Mouse (Mus musculus) thymus, adult 2 months (tissue): ENCODE measurements around the gene Fkbp6. TPM values are rescaled to one million over a fixed set of nuclear protein-coding genes. Genes with fewer than 3 reads are reported as not detected.

Experiments
- DNase-seq: peaks from one replicate; pipeline ENCODE4 v3.0.0; 2021
- H3K27ac ChIP-seq: fragments of 200-500 bp; 2 replicates; pipeline ENCODE4 v1.5.1; 2012; ENCODE audit warnings: low read length, control low read depth; ENCODE audit not compliant: control insufficient read depth, insufficient read depth
- H3K27me3 ChIP-seq: fragments of 200-500 bp; 2 replicates; pipeline ENCODE4 v1.6.1; 2012; ENCODE audit warnings: mild to moderate bottlenecking, low read length, moderate library complexity, mixed read lengths; ENCODE audit not compliant: control insufficient read depth, insufficient read depth
- H3K36me3 ChIP-seq: fragments of 200-500 bp; 2 replicates; pipeline ENCODE4 v1.6.1; 2012; ENCODE audit warnings: mild to moderate bottlenecking, low read length, moderate library complexity; ENCODE audit not compliant: control insufficient read depth, insufficient read depth
- H3K4me1 ChIP-seq: fragments of 200-500 bp; replicated peaks from 2 replicates; pipeline ENCODE4 v1.6.1; 2012; ENCODE audit warnings: low read length; ENCODE audit not compliant: control insufficient read depth, insufficient read depth
- H3K4me3 ChIP-seq: fragments of 200-500 bp; 2 replicates; pipeline ENCODE4 v1.5.1; 2012; ENCODE audit warnings: mild to moderate bottlenecking, low read length, control low read depth, moderate library complexity; ENCODE audit not compliant: control insufficient read depth, insufficient read depth
- CTCF ChIP-seq: fragments of 200-500 bp; IDR thresholded peaks from 2 replicates; pipeline ENCODE4 v1.5.1; 2012; ENCODE audit warnings: mild to moderate bottlenecking, control low read depth, low read length, moderate library complexity, borderline replicate concordance; ENCODE audit not compliant: control insufficient read depth, poor library complexity, insufficient read depth; ENCODE audit errors: extremely low read depth
- POLR2A ChIP-seq: fragments of 200-500 bp; IDR thresholded peaks from 2 replicates; pipeline ENCODE4 v1.6.1; 2012; ENCODE audit warnings: mild to moderate bottlenecking, low read length, control low read depth, moderate library complexity; ENCODE audit not compliant: control insufficient read depth, poor library complexity, insufficient read depth; ENCODE audit errors: extremely low read depth
- WGBS: fragments of 180-500 bp; shearing (Covaris S2); methylation state at CpG from one replicate; pipeline ENCODE4 v1.1.7; 2018; 5-methylcytosine and 5-hydroxymethylcytosine counted together
- polyA plus RNA-seq: library from polyadenylated mRNA; depleted of rRNA; stranded (reverse); fragments of >200 nt; gene quantifications from 2 replicates; pipeline ENCODE4 v1.2.3, GENCODE M21; 2012

Gene Fkbp6
- polyA plus RNA-seq, 1 experiment: not detected

DNA sequence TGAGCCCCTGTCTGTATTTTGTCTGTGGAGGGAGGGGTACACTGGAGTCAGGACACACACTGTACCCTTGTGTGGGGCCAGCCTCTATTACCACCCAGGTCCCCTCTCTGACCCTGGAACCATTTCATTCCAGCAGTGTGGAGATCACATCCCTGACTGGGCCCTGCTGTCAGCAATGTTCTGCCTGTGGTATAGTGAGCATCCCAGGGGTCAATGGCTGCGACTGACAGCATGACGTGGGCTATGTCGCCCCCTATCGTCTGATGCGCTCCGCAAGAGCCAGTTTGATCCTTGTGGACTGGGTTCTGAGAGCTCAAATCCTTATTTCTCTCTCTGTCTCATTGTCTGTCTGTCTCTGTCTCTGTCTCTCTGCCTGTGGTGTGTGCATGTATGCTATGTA, 63.7 kb downstream of the Fkbp6 start:
- no peaks in the 10 kb centered on the region for H3K4me1 ChIP-seq
- H3K36me3 ChIP-seq: no peaks in the 10 kb centered on the region
- no peak overlapping the region for H3K27ac ChIP-seq
- peak; percentile 68 for DNase-seq
- TF ChIP-seq CTCF (peak; percentile 80; the same call in 1 of the 2 replicates), POLR2A (no peak)
- no peak overlapping the region for H3K4me3 ChIP-seq
- 2% methylated on average over 6 of the region's 6 CpGs for WGBS
- no peaks in the 10 kb centered on the region for H3K27me3 ChIP-seq

GRCm38 (mm10) chr5:135285211-135285610, 64.6 kb downstream of the Fkbp6 start:
- DNase-seq: no peak
- no peak overlapping the region for H3K27ac ChIP-seq
- 90% methylated on average over 3 of the region's 3 CpGs for WGBS
- no peaks in the 10 kb centered on the region for H3K4me1 ChIP-seq
- H3K4me3 ChIP-seq: no peak overlapping the region
- H3K36me3 ChIP-seq: no peaks in the 10 kb centered on the region
- TF ChIP-seq POLR2A: no peak
- no peak for TF ChIP-seq CTCF
- H3K27me3 ChIP-seq: no peaks in the 10 kb centered on the region

DNA sequence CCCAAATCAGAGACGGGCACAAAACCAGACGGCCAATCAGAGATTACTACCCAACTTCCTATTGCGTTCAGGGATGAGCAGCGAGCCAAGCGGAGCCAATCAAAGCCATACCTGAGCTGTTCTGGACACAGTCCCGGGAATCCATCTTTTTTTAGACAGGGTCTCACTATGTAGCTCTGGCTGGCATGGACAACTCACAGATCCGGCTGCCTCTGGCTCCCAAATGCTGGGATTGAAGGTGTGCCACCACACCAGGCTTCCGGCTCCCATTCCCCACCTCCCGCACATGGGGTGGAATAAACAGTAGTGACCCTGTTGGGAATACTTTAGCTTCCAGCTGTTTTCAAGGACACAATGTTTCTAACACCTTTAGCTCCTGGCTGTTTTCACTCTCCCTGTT, 69.6 kb downstream of the Fkbp6 start:
- 95% methylated on average over 9 of the region's 9 CpGs for WGBS

GRCm38 (mm10) chr5:135276597-135276996, 73.2 kb downstream of the Fkbp6 start:
- no peak for TF ChIP-seq POLR2A
- TF ChIP-seq CTCF: no peak
- no peaks in the 10 kb centered on the region for H3K27me3 ChIP-seq
- DNase-seq: no peak
- H3K36me3 ChIP-seq: no peaks in the 10 kb centered on the region
- H3K4me1 ChIP-seq: no peaks in the 10 kb centered on the region
- no peak overlapping the region for H3K4me3 ChIP-seq
- WGBS: 78% methylated on average over 36 of the region's 36 CpGs
- H3K27ac ChIP-seq: no peak overlapping the region

More for the DNA sequence above, 69.6 kb downstream of the Fkbp6 start:
- Histone ChIP-seq H3K4me1 (no peaks in the 10 kb centered on the region), H3K27ac (no peak overlapping the region), H3K4me3 (no peak overlapping the region), H3K36me3 (no peaks in the 10 kb centered on the region), H3K27me3 (no peaks in the 10 kb centered on the region)
- no peak for TF ChIP-seq CTCF
- no peak for TF ChIP-seq POLR2A
- DNase-seq: no peak

GRCm38 (mm10) chr5:135274663-135275396, 75.0 kb downstream of the Fkbp6 start:
- Histone ChIP-seq H3K36me3 (no peaks in the 10 kb centered on the region), H3K4me3 (no peak overlapping the region), H3K27ac (no peak overlapping the region), H3K4me1 (no peaks in the 10 kb centered on the region), H3K27me3 (no peaks in the 10 kb centered on the region)
- no peak for DNase-seq
- no peak for TF ChIP-seq POLR2A
- TF ChIP-seq CTCF: no peak
- WGBS: 77% methylated on average over 15 of the region's 15 CpGs

DNA sequence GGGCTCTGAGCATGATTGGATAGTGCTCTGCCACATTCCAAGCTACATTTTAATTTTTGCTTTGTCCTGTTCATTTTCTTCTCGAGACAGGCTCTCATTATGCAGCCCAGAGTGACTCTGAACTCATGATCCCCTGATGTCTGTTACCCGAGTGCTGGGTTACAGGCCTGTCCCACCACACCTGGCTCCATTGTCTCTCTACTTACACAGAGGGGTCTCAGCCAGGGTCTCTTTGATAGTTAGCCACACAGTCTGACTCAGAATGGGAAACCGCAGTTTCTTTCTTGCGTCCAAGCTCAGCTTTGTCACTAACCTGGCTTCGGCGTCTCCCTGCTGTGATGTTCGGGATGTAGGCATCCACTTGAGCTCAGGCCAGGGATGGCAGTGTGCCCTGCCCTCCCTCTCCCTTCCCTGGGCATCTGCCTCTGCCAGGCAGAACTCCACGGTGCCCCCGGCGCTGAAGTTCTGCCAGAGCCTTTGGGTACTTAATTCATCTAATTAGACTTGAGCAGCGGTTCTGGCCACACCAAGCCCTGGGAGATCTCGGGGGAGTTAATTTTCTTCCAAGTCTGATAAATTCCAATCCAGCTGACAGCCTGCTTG, 78.2 kb downstream of the Fkbp6 start:
- H3K27me3 ChIP-seq: no peaks in the 10 kb centered on the region
- H3K36me3 ChIP-seq: no peaks in the 10 kb centered on the region
- H3K4me1 ChIP-seq: no peaks in the 10 kb centered on the region
- DNase-seq: no peak
- no peak for TF ChIP-seq POLR2A
- TF ChIP-seq CTCF: no peak
- H3K27ac ChIP-seq: no peak overlapping the region
- 91% methylated on average over 12 of the region's 12 CpGs for WGBS
- H3K4me3 ChIP-seq: no peak overlapping the region
